Mouse (Mus musculus): ENCODE results near the gene Golga7b. TPM values are rescaled to one million over a fixed set of nuclear protein-coding genes. Genes with fewer than 3 reads are reported as not detected.

Gene Golga7b
- total and polyA plus RNA-seq, 3 experiments = 0.50 to 1.0 (median 0.75) TPM

DNA sequence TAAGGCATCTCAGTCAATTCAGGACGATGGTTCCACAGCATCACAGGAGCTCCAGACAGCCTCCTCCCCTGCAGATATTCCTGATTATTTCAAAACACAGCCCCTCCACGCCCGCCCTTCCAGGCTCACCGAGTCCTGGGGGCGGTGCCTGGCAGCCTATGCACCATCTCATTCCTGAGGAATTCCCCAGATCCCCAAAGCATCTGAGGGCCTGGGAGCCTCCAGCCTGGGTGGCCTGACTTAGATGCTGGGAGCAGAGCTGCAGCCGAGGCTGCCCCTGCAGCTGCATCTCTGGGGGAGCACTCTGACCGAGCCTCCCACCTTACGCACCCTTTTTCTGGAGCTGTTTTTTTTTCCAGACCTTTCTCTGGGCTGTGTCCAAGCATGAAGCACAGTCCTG lies 6.5 kb upstream of the Golga7b start:
- H3K27ac ChIP-seq = no peak overlapping the region
- TF ChIP-seq EP300 (IDR thresholded peaks at IDR 0.05; ENCODE audit: insufficient read depth, low read depth, low read length) (no peak), POLR2A (IDR thresholded peaks at IDR 0.05; ENCODE audit: insufficient read depth, low read depth, low read length) (no peak), CTCF (IDR thresholded peaks at IDR 0.05) (no peak)
- no peaks in the 10 kb centered on the region; the same call in 1 of the 2 replicates for H3K4me1 ChIP-seq (ENCODE audit: control insufficient read depth, insufficient read depth, low read length)
- H3K79me2 ChIP-seq (replicated peaks; ENCODE audit: control insufficient read depth, insufficient read depth, low read length) = no peaks in the 10 kb centered on the region
- H3K9ac ChIP-seq (ENCODE audit: low read depth, low read length) = no peak overlapping the region
- WGBS = 53% methylated on average over 8 of the region's 8 CpGs
- no peak overlapping the region for H3K4me3 ChIP-seq
- intact Hi-C loops (cut with DNase I) = no loop called here
- no peak for DNase-seq
- no peaks in the 10 kb centered on the region for H3K36me3 ChIP-seq (ENCODE audit: control insufficient read depth, insufficient read depth, low read length)
- H3K27me3 ChIP-seq (ENCODE audit: control insufficient read depth, insufficient read depth, low read length) = no peaks in the 10 kb centered on the region

DNA sequence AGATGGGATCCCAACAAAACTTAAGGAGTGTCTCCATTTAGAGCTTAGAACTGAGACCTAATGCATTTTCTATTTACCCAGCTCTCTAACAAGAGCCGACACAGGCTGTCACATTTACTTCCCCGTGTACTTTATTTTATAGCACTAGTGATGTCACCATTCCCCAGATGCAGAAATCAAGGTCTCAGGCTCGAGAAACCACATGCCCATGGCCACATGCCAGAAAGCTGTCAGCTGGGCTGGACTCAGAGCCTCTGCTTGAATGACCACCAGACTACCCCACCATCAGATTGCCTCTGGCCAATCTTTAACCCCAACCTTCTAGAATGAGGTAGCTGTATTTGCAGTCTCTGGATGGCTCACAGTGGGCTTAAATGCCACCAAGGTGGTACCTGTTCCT lies 4.0 kb upstream of the Golga7b start:
- no peaks in the 10 kb centered on the region for H3K36me3 ChIP-seq (ENCODE audit: control insufficient read depth, insufficient read depth, low read length)
- H3K4me3 ChIP-seq = no peak overlapping the region
- TF ChIP-seq EP300 (IDR thresholded peaks at IDR 0.05; ENCODE audit: insufficient read depth, low read depth, low read length) = no peak
- TF ChIP-seq POLR2A (IDR thresholded peaks at IDR 0.05; ENCODE audit: insufficient read depth, low read depth, low read length) = no peak
- no peak for TF ChIP-seq CTCF (IDR thresholded peaks at IDR 0.05)
- H3K27ac ChIP-seq = no peak overlapping the region
- no peaks in the 10 kb centered on the region for H3K27me3 ChIP-seq (ENCODE audit: control insufficient read depth, insufficient read depth, low read length)
- 47% methylated on average over 3 of the region's 3 CpGs for WGBS
- no peaks in the 10 kb centered on the region for H3K79me2 ChIP-seq (replicated peaks; ENCODE audit: control insufficient read depth, insufficient read depth, low read length)
- intact Hi-C loops (cut with DNase I) = no loop called here
- H3K4me1 ChIP-seq (ENCODE audit: control insufficient read depth, insufficient read depth, low read length) = no peaks in the 10 kb centered on the region; the same call in 1 of the 2 replicates
- no peak overlapping the region for H3K9ac ChIP-seq (ENCODE audit: low read depth, low read length)
- no peak for DNase-seq

DNA sequence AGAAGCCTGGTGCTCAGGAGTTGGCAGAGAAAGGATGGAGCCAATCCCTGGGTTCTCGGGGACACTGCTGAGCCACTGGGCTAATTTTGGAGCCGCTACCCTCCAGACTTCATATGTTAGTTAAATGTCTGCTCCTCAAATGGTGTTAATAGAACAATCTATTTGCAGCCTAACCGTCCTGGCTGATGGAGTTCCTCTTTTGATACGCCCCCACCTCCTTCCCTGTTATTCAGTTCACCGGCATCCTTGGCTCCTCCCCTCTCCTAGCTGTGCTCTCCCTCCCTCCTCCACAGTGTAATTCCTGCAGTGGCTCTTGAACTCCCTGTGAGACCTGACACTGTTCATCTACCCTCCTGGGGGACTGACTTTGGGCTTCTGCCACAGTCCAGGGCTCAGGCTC lies 748 bp upstream of the Golga7b start:
- DNase-seq = no peak
- intact Hi-C loops (cut with DNase I) = no loop called here
- Histone ChIP-seq H3K4me1 (ENCODE audit: control insufficient read depth, insufficient read depth, low read length) (no peaks in the 10 kb centered on the region), H3K4me3 (no peak overlapping the region), H3K79me2 (replicated peaks; ENCODE audit: control insufficient read depth, insufficient read depth, low read length) (no peaks in the 10 kb centered on the region), H3K36me3 (ENCODE audit: control insufficient read depth, insufficient read depth, low read length) (no peaks in the 10 kb centered on the region), H3K9ac (ENCODE audit: low read depth, low read length) (no peak overlapping the region), H3K27ac (no peak overlapping the region), H3K27me3 (ENCODE audit: control insufficient read depth, insufficient read depth, low read length) (no peaks in the 10 kb centered on the region)
- 42% methylated on average over 5 of the region's 5 CpGs for WGBS
- no peak for TF ChIP-seq CTCF (IDR thresholded peaks at IDR 0.05)
- TF ChIP-seq EP300 (IDR thresholded peaks at IDR 0.05; ENCODE audit: insufficient read depth, low read depth, low read length) = no peak
- TF ChIP-seq POLR2A (IDR thresholded peaks at IDR 0.05; ENCODE audit: insufficient read depth, low read depth, low read length) = no peak

DNA sequence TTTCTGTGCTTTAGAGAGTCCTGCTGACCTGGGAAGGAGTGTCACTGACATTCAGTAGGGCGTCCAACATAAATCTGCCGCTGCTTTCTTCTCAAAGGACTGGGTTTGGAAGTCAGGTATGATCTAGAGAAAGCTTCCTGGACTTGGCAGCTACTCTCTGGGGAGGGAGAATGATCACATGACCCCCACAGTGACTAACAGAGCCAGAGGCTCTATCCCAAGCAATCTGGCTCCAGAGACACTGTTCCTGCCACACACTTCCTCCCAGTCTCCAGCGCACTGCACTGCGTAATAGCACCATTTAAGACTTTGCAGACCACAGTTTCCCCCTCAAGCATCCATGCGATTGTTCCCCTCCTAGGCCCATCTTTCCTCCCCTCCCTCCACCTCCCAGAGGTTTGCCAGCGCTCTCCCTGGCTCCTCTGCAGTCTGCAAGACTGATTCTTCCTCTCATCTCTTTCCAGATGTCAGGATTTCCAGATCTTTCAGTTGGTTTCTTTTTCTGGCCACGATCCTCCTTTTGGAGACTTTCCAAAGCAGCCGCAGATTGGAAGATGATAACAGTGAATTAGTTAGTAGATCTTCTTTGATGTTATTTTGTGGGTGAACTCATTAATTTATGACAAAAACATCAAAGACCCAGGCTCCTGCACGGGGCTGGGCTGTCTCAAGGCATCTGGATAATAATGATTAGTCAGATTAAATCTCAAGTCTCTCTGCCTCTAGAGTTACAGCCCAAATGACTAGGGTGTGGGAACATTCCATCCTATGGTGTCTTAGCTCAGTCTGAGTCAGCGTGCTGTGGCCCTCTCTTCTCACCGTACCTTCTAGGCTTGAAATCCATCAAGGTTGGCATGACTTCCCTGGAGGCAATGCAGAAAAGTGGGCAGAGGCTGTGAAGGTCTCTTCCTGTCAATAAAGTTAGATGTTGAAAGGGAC lies 2.9 kb downstream of the Golga7b start:
- no peaks in the 10 kb centered on the region for H3K27me3 ChIP-seq (ENCODE audit: control insufficient read depth, insufficient read depth, low read length)
- 68% methylated on average over 11 of the region's 11 CpGs for WGBS

DNA sequence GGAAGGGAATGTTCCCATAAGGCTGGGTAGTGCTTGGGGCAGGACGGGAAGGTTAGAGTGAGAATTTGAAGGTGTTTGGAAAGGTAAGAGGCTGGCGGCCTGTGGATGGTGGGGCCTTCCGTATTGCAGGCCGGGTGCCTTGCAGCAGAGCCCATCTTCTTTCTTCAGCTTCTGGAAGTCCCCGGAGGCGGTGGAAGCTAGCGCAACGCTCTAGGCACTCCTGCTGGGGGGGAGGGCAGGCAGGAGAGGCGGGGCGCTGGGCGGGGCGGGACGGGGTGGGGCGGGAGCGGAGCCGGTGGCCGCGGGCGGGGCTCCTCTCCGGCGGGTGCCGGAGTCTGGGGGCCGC lies 8.0 kb downstream of the Golga7b start:
- Histone ChIP-seq H3K27ac (no peak overlapping the region), H3K4me1 (ENCODE audit: control insufficient read depth, insufficient read depth, low read length) (no peaks in the 10 kb centered on the region), H3K36me3 (ENCODE audit: control insufficient read depth, insufficient read depth, low read length) (no peaks in the 10 kb centered on the region), H3K9ac (ENCODE audit: low read depth, low read length) (no peak overlapping the region), H3K4me3 (no peak overlapping the region), H3K27me3 (ENCODE audit: control insufficient read depth, insufficient read depth, low read length) (peaks cover 1% of the 10 kb centered on the region; the same call in 1 of the 2 replicates), H3K79me2 (replicated peaks; ENCODE audit: control insufficient read depth, insufficient read depth, low read length) (no peaks in the 10 kb centered on the region)
- intact Hi-C loops (cut with DNase I) = no loop called here
- TF ChIP-seq EP300 (IDR thresholded peaks at IDR 0.05; ENCODE audit: insufficient read depth, low read depth, low read length) (no peak), CTCF (IDR thresholded peaks at IDR 0.05) (no peak), POLR2A (IDR thresholded peaks at IDR 0.05; ENCODE audit: insufficient read depth, low read depth, low read length) (no peak)
- 1% methylated on average over 23 of the region's 23 CpGs for WGBS
- no peak for DNase-seq

More for the DNA sequence above, 2.9 kb downstream of the Golga7b start:
- intact Hi-C loops (cut with DNase I) = no loop called here
- no peak for DNase-seq
- Histone ChIP-seq H3K4me3 (no peak overlapping the region), H3K36me3 (ENCODE audit: control insufficient read depth, insufficient read depth, low read length) (no peaks in the 10 kb centered on the region), H3K9ac (ENCODE audit: low read depth, low read length) (no peak overlapping the region), H3K4me1 (ENCODE audit: control insufficient read depth, insufficient read depth, low read length) (no peaks in the 10 kb centered on the region), H3K79me2 (replicated peaks; ENCODE audit: control insufficient read depth, insufficient read depth, low read length) (no peaks in the 10 kb centered on the region), H3K27ac (no peak overlapping the region)
- TF ChIP-seq EP300 (IDR thresholded peaks at IDR 0.05; ENCODE audit: insufficient read depth, low read depth, low read length) = no peak
- TF ChIP-seq POLR2A (IDR thresholded peaks at IDR 0.05; ENCODE audit: insufficient read depth, low read depth, low read length) = no peak
- no peak for TF ChIP-seq CTCF (IDR thresholded peaks at IDR 0.05)

All from heart, adult 2 months (tissue).